Mouse (Mus musculus) thymus, adult 2 months (tissue): ENCODE results near the gene Tapt1. TPM values are rescaled to one million over a fixed set of nuclear protein-coding genes. Genes with fewer than 3 reads are reported as not detected.

Experiments used
- DNase-seq: peaks from one replicate; pipeline ENCODE4 v3.0.0; 2021
- H3K27ac ChIP-seq: fragments of 200-500 bp; 2 replicates; pipeline ENCODE4 v1.5.1; 2012; ENCODE audit warnings: low read length, control low read depth; ENCODE audit not compliant: control insufficient read depth, insufficient read depth
- H3K27me3 ChIP-seq: fragments of 200-500 bp; 2 replicates; pipeline ENCODE4 v1.6.1; 2012; ENCODE audit warnings: mild to moderate bottlenecking, low read length, moderate library complexity, mixed read lengths; ENCODE audit not compliant: control insufficient read depth, insufficient read depth
- H3K36me3 ChIP-seq: fragments of 200-500 bp; 2 replicates; pipeline ENCODE4 v1.6.1; 2012; ENCODE audit warnings: mild to moderate bottlenecking, low read length, moderate library complexity; ENCODE audit not compliant: control insufficient read depth, insufficient read depth
- H3K4me1 ChIP-seq: fragments of 200-500 bp; replicated peaks from 2 replicates; pipeline ENCODE4 v1.6.1; 2012; ENCODE audit warnings: low read length; ENCODE audit not compliant: control insufficient read depth, insufficient read depth
- H3K4me3 ChIP-seq: fragments of 200-500 bp; 2 replicates; pipeline ENCODE4 v1.5.1; 2012; ENCODE audit warnings: mild to moderate bottlenecking, low read length, control low read depth, moderate library complexity; ENCODE audit not compliant: control insufficient read depth, insufficient read depth
- CTCF ChIP-seq: fragments of 200-500 bp; IDR thresholded peaks from 2 replicates; pipeline ENCODE4 v1.5.1; 2012; ENCODE audit warnings: mild to moderate bottlenecking, control low read depth, low read length, moderate library complexity, borderline replicate concordance; ENCODE audit not compliant: control insufficient read depth, poor library complexity, insufficient read depth; ENCODE audit errors: extremely low read depth
- POLR2A ChIP-seq: fragments of 200-500 bp; IDR thresholded peaks from 2 replicates; pipeline ENCODE4 v1.6.1; 2012; ENCODE audit warnings: mild to moderate bottlenecking, low read length, control low read depth, moderate library complexity; ENCODE audit not compliant: control insufficient read depth, poor library complexity, insufficient read depth; ENCODE audit errors: extremely low read depth
- WGBS: fragments of 180-500 bp; shearing (Covaris S2); methylation state at CpG from one replicate; pipeline ENCODE4 v1.1.7; 2018; 5-methylcytosine and 5-hydroxymethylcytosine counted together
- polyA plus RNA-seq: library from polyadenylated mRNA; depleted of rRNA; stranded (reverse); fragments of >200 nt; gene quantifications from 2 replicates; pipeline ENCODE4 v1.2.3, GENCODE M21; 2012

The Tapt1 gene
- polyA plus RNA-seq, 1 experiment: 242 TPM

- TF ChIP-seq CTCF: no peak
- TF ChIP-seq POLR2A: no peak
- DNase-seq: no peak
- Histone ChIP-seq H3K27ac (no peak overlapping the region), H3K27me3 (no peaks in the 10 kb centered on the region), H3K4me3 (no peak overlapping the region), H3K36me3 (no peaks in the 10 kb centered on the region), H3K4me1 (no peaks in the 10 kb centered on the region)
- 59% methylated on average over 7 of the region's 7 CpGs for WGBS
Observed at GRCm38 (mm10) chr5:44164233-44164776, 62.1 kb downstream of the Tapt1 start.

GRCm38 (mm10) chr5:44163318-44163717 lies 63.1 kb downstream of the Tapt1 start:
- no peaks in the 10 kb centered on the region for H3K36me3 ChIP-seq
- no peaks in the 10 kb centered on the region for H3K27me3 ChIP-seq
- H3K4me1 ChIP-seq: no peaks in the 10 kb centered on the region
- DNase-seq: no peak
- H3K4me3 ChIP-seq: no peak overlapping the region
- over 99% methylated on average over 3 of the region's 3 CpGs for WGBS
- TF ChIP-seq CTCF: no peak
- TF ChIP-seq POLR2A: no peak
- no peak overlapping the region for H3K27ac ChIP-seq

- Histone ChIP-seq H3K27ac (no peak overlapping the region), H3K36me3 (no peaks in the 10 kb centered on the region), H3K4me1 (no peaks in the 10 kb centered on the region), H3K27me3 (no peaks in the 10 kb centered on the region), H3K4me3 (no peak overlapping the region)
- TF ChIP-seq POLR2A: no peak
- no peak for DNase-seq
- 91% methylated on average over 7 of the region's 7 CpGs for WGBS
Observed at GRCm38 (mm10) chr5:44162786-44163185, 63.6 kb downstream of the Tapt1 start.

- no peak for DNase-seq
- no peak overlapping the region for H3K4me3 ChIP-seq
- TF ChIP-seq POLR2A (no peak), CTCF (no peak)
- no peaks in the 10 kb centered on the region for H3K4me1 ChIP-seq
- no peaks in the 10 kb centered on the region for H3K36me3 ChIP-seq
- no peaks in the 10 kb centered on the region for H3K27me3 ChIP-seq
- 63% methylated on average over 4 of the region's 4 CpGs for WGBS
- no peak overlapping the region for H3K27ac ChIP-seq
Observed at GRCm38 (mm10) chr5:44159679-44160438, 66.6 kb downstream of the Tapt1 start.

- no peaks in the 10 kb centered on the region for H3K4me1 ChIP-seq
- H3K27me3 ChIP-seq: no peaks in the 10 kb centered on the region
- H3K36me3 ChIP-seq: no peaks in the 10 kb centered on the region
- TF ChIP-seq CTCF (no peak), POLR2A (no peak)
- no peak overlapping the region for H3K4me3 ChIP-seq
- DNase-seq: no peak
- 97% methylated on average over 2 of the region's 2 CpGs for WGBS
- H3K27ac ChIP-seq: no peak overlapping the region
Observed at GRCm38 (mm10) chr5:44159231-44159630, 67.2 kb downstream of the Tapt1 start.

- Histone ChIP-seq H3K36me3 (no peaks in the 10 kb centered on the region), H3K4me3 (no peak overlapping the region), H3K27me3 (no peaks in the 10 kb centered on the region), H3K4me1 (no peaks in the 10 kb centered on the region), H3K27ac (no peak overlapping the region)
- WGBS: 98% methylated on average over 3 of the region's 3 CpGs
- DNase-seq: no peak
- TF ChIP-seq POLR2A: no peak
- TF ChIP-seq CTCF: no peak
Observed at GRCm38 (mm10) chr5:44158458-44158857, 68.0 kb downstream of the Tapt1 start.

GRCm38 (mm10) chr5:44157760-44158159 lies 68.7 kb downstream of the Tapt1 start:
- Histone ChIP-seq H3K27ac (no peak overlapping the region), H3K27me3 (no peaks in the 10 kb centered on the region), H3K36me3 (no peaks in the 10 kb centered on the region), H3K4me3 (no peak overlapping the region), H3K4me1 (no peaks in the 10 kb centered on the region)
- no peak for DNase-seq
- WGBS: 95% methylated on average over 6 of the region's 6 CpGs
- TF ChIP-seq CTCF (no peak), POLR2A (no peak)
